Mouse (Mus musculus) fibroblast of lung, adult 2 months (primary cell): Measurements from ENCODE around the gene Exph5.
A peak's percentile ranks its signal among the peaks of the same experiment; 100 is the strongest.

Experiments
- DNase-seq: peaks from one replicate; pipeline ENCODE4 v3.0.0-alpha.2; 2011; ENCODE audit warnings: low read depth

Gene Exph5

DNA sequence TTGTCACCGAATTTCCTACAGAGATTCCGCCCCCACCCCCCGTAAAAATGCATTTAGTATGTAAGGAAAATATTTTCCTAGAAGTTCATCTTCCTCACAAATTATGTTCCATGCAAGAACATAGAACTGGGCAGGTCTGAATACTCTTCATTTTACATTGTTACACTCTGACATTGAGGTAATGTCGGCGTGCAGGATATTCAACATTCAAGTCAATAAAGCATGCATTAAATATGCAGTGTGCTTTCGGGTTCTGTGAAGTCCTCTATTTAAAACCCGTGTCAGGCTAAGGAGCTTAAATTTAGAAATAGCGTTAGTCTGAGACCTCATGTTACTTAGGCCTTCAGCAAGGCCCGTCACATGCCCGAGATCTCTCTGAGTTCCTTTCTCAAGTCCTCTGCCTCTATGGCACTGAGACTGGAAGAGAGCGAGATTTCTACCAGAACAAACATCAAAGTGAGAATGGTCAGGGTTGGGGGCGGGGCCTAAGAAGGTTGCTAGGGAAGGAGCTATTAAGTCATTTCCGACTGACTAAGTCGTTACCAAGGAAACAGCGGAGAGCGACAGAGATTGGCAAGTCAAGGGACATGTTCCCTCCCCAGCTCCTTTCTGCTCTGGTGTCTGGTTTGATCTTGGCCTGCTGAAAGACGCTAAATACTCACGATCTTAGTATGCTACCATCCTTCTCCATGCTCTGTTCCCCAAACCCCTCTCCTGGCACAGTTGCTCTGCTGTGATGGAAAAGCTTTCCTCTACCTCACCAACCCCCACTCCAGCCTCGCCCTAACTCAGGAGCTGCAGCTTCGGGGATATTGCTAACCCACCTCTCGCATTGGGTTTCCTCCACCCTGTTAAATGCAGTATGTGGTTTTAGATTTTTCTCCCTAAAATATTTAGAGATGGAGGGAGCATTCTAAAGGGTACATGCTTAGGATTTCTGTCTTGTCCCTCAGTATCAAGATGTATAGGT, 103.6 kb downstream of the Exph5 start:
- peak; percentile 72 for DNase-seq

DNA sequence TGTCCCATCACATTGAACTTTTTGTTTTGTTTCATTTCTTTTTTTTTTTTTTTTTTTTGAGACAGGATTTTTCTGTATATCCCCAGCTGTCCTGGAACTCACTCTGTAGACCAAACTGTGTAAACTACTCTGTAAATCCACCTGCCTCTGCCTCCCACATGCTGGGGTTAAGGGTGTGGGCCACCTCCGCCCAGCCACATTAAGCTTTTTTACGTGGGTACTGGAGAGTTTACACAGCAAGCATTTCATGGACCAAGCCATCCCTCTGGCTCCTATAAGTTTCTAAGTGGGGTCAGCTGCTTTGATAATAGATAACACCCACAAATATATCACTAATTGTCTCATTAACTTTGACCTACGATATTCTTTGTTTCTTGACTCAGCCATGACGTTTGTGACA, 107.1 kb downstream of the Exph5 start:
- DNase-seq: no peak

DNA sequence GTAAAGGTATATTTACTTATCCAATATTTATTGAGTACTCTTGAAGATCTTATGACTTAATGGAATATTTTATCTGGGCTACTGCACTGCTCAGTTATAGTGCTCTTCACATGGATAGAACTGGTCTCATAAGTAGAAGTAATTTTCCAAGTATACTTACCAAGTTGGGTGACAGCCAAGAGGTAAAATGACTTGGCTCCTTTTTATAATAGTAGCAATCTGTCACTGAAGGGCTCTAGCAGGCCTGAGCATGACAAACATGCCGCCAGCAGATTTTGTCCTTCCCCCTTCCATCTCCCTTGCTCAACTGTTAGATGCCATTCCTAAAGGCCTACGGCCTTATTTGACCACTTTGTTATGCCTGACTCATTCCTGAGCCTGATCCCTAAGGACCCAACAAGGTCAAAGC, 107.5 kb downstream of the Exph5 start:
- DNase-seq: no peak

DNA sequence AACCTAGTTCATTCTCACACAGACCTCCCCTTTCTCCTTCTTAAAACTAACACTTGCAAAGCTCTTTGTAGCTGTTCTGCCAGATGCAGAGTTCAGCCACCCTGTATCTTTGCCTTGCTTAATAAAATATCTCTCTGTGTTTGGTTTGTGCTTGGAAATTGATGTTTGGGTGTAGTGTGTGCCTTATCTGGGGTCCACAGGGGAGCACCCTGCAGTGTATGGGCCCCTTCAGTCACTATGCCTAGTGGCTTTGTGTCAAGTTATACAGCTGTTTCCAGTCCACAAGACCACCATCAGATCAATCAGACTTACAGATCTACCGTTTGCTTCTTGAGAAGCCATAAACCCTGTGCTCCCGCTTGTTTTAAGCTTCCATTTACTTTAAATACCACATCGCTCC, 108.0 kb downstream of the Exph5 start:
- DNase-seq: no peak

DNA sequence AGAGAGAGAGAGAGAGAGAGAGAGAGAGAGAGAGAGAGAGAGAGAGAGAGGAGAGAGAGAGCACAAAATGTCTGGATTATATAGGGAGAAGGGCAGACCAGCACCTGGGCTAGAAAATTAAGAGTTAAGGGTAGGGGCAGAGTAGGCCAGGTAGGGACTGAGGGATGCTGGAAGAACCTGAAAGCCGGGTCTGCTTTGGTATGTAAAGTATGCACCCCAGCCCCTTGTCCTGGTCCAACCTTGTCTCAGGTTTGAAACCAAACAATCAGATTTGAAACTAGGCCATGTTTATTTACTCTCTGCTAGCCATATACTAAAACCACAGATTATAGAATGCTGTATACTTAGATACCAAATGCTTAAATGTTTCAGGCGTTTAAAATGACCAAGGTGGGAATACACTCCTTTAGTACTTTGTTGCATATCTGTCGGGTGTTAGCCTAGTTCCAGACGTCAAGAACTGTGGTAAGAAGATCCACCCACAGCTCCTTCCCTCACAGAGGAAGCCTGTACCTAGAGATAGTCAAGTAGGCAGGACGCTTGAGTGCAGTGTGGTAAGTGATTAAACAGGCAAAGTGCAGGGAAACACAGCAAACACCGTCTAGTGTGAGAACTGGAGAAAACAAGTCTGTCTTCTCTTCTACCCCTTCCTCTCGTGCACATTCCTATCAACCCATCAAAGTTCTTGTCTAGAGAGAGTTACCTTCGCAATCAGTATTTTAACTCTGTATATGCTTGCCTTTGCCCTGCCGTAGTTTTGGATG, 120.8 kb downstream of the Exph5 start:
- no peak for DNase-seq

DNA sequence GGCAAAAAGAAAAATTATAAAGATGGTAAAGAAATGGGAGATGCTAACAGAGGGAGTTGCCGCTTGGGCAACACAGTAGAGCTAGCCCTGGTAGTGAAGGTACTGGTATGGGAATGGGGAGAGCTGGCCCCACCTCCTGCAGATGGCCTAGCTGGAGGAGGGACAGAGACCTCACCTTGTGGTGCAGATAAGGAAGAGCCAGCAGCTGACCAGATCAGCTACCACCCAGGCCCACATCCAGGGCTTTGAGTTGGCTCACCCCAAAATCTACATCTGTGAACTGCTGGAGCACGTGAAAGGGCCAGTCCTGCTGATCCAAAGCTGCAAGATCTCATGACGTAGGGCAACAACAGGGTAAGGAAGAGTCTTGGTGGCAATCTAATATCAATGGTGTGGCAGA, 125.3 kb downstream of the Exph5 start:
- DNase-seq: no peak
